Mouse (Mus musculus) neural tube, embryonic 15.5 days (tissue): Measurements from ENCODE around the gene Zfp981. TPM values are rescaled to one million over a fixed set of nuclear protein-coding genes. Genes with fewer than 3 reads are reported as not detected.
"Not testable (repeated sequence)": the region's sequence is repeated elsewhere in the genome, so short reads cannot be mapped to it uniquely, and the experiment has no call there.

Source experiments
- ATAC-seq: fragments of 200-750 bp; cut with Nextera tagmentation; 2 replicates; pipeline ENCODE4 v1.8.0; 2017; ENCODE audit warnings: mild to moderate bottlenecking, moderate TSS enrichment, moderate library complexity; ENCODE audit not compliant: low FRiP score
- H3K27ac ChIP-seq: fragments of 300-500 bp; sonication (generic); replicated peaks from 2 replicates; pipeline ENCODE4 v1.5.1; 2015; ENCODE audit warnings: mild to moderate bottlenecking, inconsistent platforms
- H3K27me3 ChIP-seq: fragments of 300-500 bp; sonication (generic); replicated peaks from 2 replicates; pipeline ENCODE4 v1.6.1; 2015; ENCODE audit warnings: inconsistent platforms
- H3K36me3 ChIP-seq: fragments of 300-500 bp; sonication (generic); 2 replicates; pipeline ENCODE4 v1.6.1; 2015; ENCODE audit warnings: inconsistent platforms
- H3K4me1 ChIP-seq: fragments of 300-500 bp; sonication (generic); 2 replicates; pipeline ENCODE4 v1.6.1; 2015; ENCODE audit warnings: inconsistent platforms
- H3K4me2 ChIP-seq: fragments of 300-500 bp; sonication (generic); 2 replicates; pipeline ENCODE4 v1.6.1; 2015; ENCODE audit warnings: inconsistent platforms, mild to moderate bottlenecking, moderate library complexity
- H3K4me3 ChIP-seq: fragments of 300-500 bp; sonication (generic); replicated peaks from 2 replicates; pipeline ENCODE4 v1.5.1; 2015; ENCODE audit warnings: mild to moderate bottlenecking, inconsistent platforms
- H3K9ac ChIP-seq: fragments of 300-500 bp; sonication (generic); replicated peaks from 2 replicates; pipeline ENCODE4 v1.6.1; 2015; ENCODE audit warnings: mild to moderate bottlenecking, inconsistent platforms
- H3K9me3 ChIP-seq: fragments of 300-500 bp; sonication (generic); replicated peaks from 2 replicates; pipeline ENCODE4 v1.6.1; 2016; ENCODE audit warnings: inconsistent platforms
- whole genome bisulfite sequencing: fragments of 180-500 bp; shearing (Covaris S2); methylation state at CpG from one replicate; pipeline ENCODE4 v1.1.7; 2015; ENCODE audit warnings: mixed read lengths; 5-methylcytosine and 5-hydroxymethylcytosine counted together
- polyA plus RNA-seq: library from polyadenylated mRNA; unstranded; fragments of >200 nt; fragmentation: Nextera tagmentation; extraction: Ambion mirVana; gene quantifications from 2 replicates; pipeline ENCODE4 v1.2.1, GENCODE M21; 2015

Gene Zfp981
- polyA plus RNA-seq, 1 experiment from 2014 or later, result 0.17 TPM

- not testable (repeated sequence) for H3K4me2 ChIP-seq, H3K4me3 ChIP-seq, H3K4me1 ChIP-seq, H3K27ac ChIP-seq, H3K27me3 ChIP-seq, H3K9ac ChIP-seq, H3K36me3 ChIP-seq
- H3K9me3 ChIP-seq, result peaks cover 40% of the 10 kb centered on the region
- 0 out of 2 replicates have a peak, but pooled peaks have one; percentile 21 for ATAC-seq
- WGBS, result no CpG with 5 or more reads among the region's 1 CpGs
These were observed 27.6 kb upstream of the Zfp981 start for GRCm38 (mm10) chr4:146474181-146474580.

- H3K4me1 ChIP-seq, H3K4me3 ChIP-seq, H3K9ac ChIP-seq, H3K36me3 ChIP-seq, H3K4me2 ChIP-seq, H3K27me3 ChIP-seq, H3K27ac ChIP-seq: not testable (repeated sequence)
- 61% methylated on average over 77 of the region's 94 CpGs for WGBS
- H3K9me3 ChIP-seq, result peaks cover 38% of the 10 kb centered on the region
- ATAC-seq, result peak; percentile 75
These were observed 26.8 kb upstream of the Zfp981 start for GRCm38 (mm10) chr4:146474716-146475676.

GRCm38 (mm10) chr4:146476260-146476659, 25.6 kb upstream of the Zfp981 start:
- WGBS, result 97% methylated on average over 2 of the region's 2 CpGs
- H3K9me3 ChIP-seq, result peaks cover 48% of the 10 kb centered on the region
- H3K9ac ChIP-seq, H3K4me3 ChIP-seq, H3K4me1 ChIP-seq, H3K27ac ChIP-seq, H3K4me2 ChIP-seq, ATAC-seq, H3K27me3 ChIP-seq, H3K36me3 ChIP-seq: not testable (repeated sequence)

- not testable (repeated sequence) for H3K27ac ChIP-seq
- WGBS, result 79% methylated on average over 3 of the region's 3 CpGs
- peaks cover 53% of the 10 kb centered on the region for H3K9me3 ChIP-seq
These were observed 24.9 kb upstream of the Zfp981 start for GRCm38 (mm10) chr4:146476959-146477358.

GRCm38 (mm10) chr4:146480376-146481096, 21.3 kb upstream of the Zfp981 start:
- H3K9me3 ChIP-seq, result peaks cover 81% of the 10 kb centered on the region
- H3K27me3 ChIP-seq, H3K9ac ChIP-seq, H3K27ac ChIP-seq, H3K4me2 ChIP-seq, H3K36me3 ChIP-seq, H3K4me3 ChIP-seq, H3K4me1 ChIP-seq: not testable (repeated sequence)
- WGBS, result 70% methylated on average over 6 of the region's 6 CpGs
- 0 out of 2 replicates have a peak, but pooled peaks have one; percentile 17 for ATAC-seq

More at GRCm38 (mm10) chr4:146476959-146477358, 24.9 kb upstream of the Zfp981 start:
- not testable (repeated sequence) for H3K4me1 ChIP-seq, H3K27me3 ChIP-seq, H3K36me3 ChIP-seq, H3K4me2 ChIP-seq, H3K9ac ChIP-seq, ATAC-seq, H3K4me3 ChIP-seq

GRCm38 (mm10) chr4:146482546-146482945, 19.3 kb upstream of the Zfp981 start:
- H3K36me3 ChIP-seq, H3K4me1 ChIP-seq, ATAC-seq, H3K9ac ChIP-seq, H3K27ac ChIP-seq, H3K27me3 ChIP-seq, H3K4me3 ChIP-seq, H3K4me2 ChIP-seq: not testable (repeated sequence)
- peaks cover 72% of the 10 kb centered on the region for H3K9me3 ChIP-seq
- 89% methylated on average over 10 of the region's 10 CpGs for WGBS

- WGBS, result 75% methylated on average over 13 of the region's 13 CpGs
These were observed 18.1 kb upstream of the Zfp981 start for GRCm38 (mm10) chr4:146483571-146484280.

GRCm38 (mm10) chr4:146484676-146485075, 17.2 kb upstream of the Zfp981 start:
- not testable (repeated sequence) for H3K27ac ChIP-seq, H3K27me3 ChIP-seq, H3K4me3 ChIP-seq, H3K36me3 ChIP-seq, H3K9ac ChIP-seq, H3K4me2 ChIP-seq, H3K4me1 ChIP-seq, ATAC-seq
- peaks cover 69% of the 10 kb centered on the region for H3K9me3 ChIP-seq

More at GRCm38 (mm10) chr4:146483571-146484280, 18.1 kb upstream of the Zfp981 start:
- ATAC-seq, result 0 out of 2 replicates have a peak, but pooled peaks have one; percentile 58
- H3K9me3 ChIP-seq, result peaks cover 69% of the 10 kb centered on the region
- not testable (repeated sequence) for H3K27me3 ChIP-seq, H3K4me3 ChIP-seq, H3K36me3 ChIP-seq, H3K27ac ChIP-seq, H3K9ac ChIP-seq, H3K4me2 ChIP-seq, H3K4me1 ChIP-seq

GRCm38 (mm10) chr4:146485183-146485939, 16.5 kb upstream of the Zfp981 start:
- not testable (repeated sequence) for H3K4me1 ChIP-seq, H3K4me3 ChIP-seq, H3K4me2 ChIP-seq, H3K36me3 ChIP-seq, H3K9ac ChIP-seq, ATAC-seq, H3K27ac ChIP-seq, H3K27me3 ChIP-seq
- peaks cover 68% of the 10 kb centered on the region for H3K9me3 ChIP-seq
- WGBS, result 72% methylated on average over 6 of the region's 6 CpGs

GRCm38 (mm10) chr4:146486753-146487152, 15.1 kb upstream of the Zfp981 start:
- WGBS, result 77% methylated on average over 1 of the region's 1 CpGs

GRCm38 (mm10) chr4:146489196-146489595, 12.6 kb upstream of the Zfp981 start:
- not testable (repeated sequence) for H3K4me1 ChIP-seq, H3K9ac ChIP-seq, H3K27ac ChIP-seq, H3K27me3 ChIP-seq, H3K4me3 ChIP-seq, ATAC-seq, H3K36me3 ChIP-seq, H3K4me2 ChIP-seq
- 78% methylated on average over 4 of the region's 4 CpGs for WGBS
- peaks cover 63% of the 10 kb centered on the region for H3K9me3 ChIP-seq

More at GRCm38 (mm10) chr4:146486753-146487152, 15.1 kb upstream of the Zfp981 start:
- H3K27me3 ChIP-seq, H3K4me2 ChIP-seq, H3K9ac ChIP-seq, H3K4me3 ChIP-seq, H3K27ac ChIP-seq, H3K4me1 ChIP-seq, H3K36me3 ChIP-seq: not testable (repeated sequence)
- peak; percentile 36; the same call in 1 of the 2 replicates for ATAC-seq
- H3K9me3 ChIP-seq, result peaks cover 61% of the 10 kb centered on the region
